Mouse (Mus musculus) kidney, embryonic 16.5 days (tissue): Measurements from ENCODE around the gene Gm20683. TPM values are rescaled to one million over a fixed set of nuclear protein-coding genes. Genes with fewer than 3 reads are reported as not detected.

Source experiments
- ATAC-seq: fragments of 200-750 bp; cut with Nextera tagmentation; 2 replicates; pipeline ENCODE4 v1.8.0; 2017; ENCODE audit warnings: moderate TSS enrichment; ENCODE audit not compliant: low FRiP score, low TSS enrichment
- H3K27ac ChIP-seq: fragments of 300-500 bp; sonication (generic); 2 replicates; pipeline ENCODE4 v1.5.1; 2014; ENCODE audit warnings: low read length
- H3K27me3 ChIP-seq: fragments of 300-500 bp; sonication (generic); 2 replicates; pipeline ENCODE4 v1.6.1; 2014; ENCODE audit warnings: low read length, control low read depth, mixed read lengths; ENCODE audit not compliant: insufficient read depth
- H3K36me3 ChIP-seq: fragments of 300-500 bp; sonication (generic); 2 replicates; pipeline ENCODE4 v1.6.1; 2014; ENCODE audit warnings: low read length, control low read depth, mixed read lengths; ENCODE audit not compliant: insufficient read depth
- H3K4me1 ChIP-seq: fragments of 300-500 bp; sonication (generic); 2 replicates; pipeline ENCODE4 v1.6.1; 2014; ENCODE audit warnings: low read length, control low read depth, mixed read lengths; ENCODE audit not compliant: insufficient read depth
- H3K4me2 ChIP-seq: fragments of 300-500 bp; sonication (generic); replicated peaks from 2 replicates; pipeline ENCODE4 v1.6.1; 2014; ENCODE audit warnings: low read depth, low read length
- H3K4me3 ChIP-seq: fragments of 300-500 bp; sonication (generic); 2 replicates; pipeline ENCODE4 v1.5.1; 2014; ENCODE audit warnings: mild to moderate bottlenecking, low read length
- H3K9ac ChIP-seq: fragments of 300-500 bp; sonication (generic); replicated peaks from 2 replicates; pipeline ENCODE4 v1.6.1; 2014; ENCODE audit warnings: low read length
- H3K9me3 ChIP-seq: fragments of 300-500 bp; sonication (generic); 2 replicates; pipeline ENCODE4 v1.6.1; 2016; ENCODE audit warnings: low read length, control low read depth
- WGBS: fragments of 180-500 bp; shearing (Covaris S2); extraction: QIAGEN DNeasy Blood & Tissue Kit; methylation state at CpG from one replicate; pipeline ENCODE4 v1.1.7; 2014; 5-methylcytosine and 5-hydroxymethylcytosine counted together
- polyA plus RNA-seq: library from polyadenylated mRNA; unstranded; fragments of >200 nt; fragmentation: Nextera tagmentation; extraction: Ambion mirVana; gene quantifications from 2 replicates; pipeline ENCODE4 v1.2.1, GENCODE M21; 2015

Gene Gm20683
- polyA plus RNA-seq, 1 experiment from 2014 or later, result 4.3 TPM

DNA sequence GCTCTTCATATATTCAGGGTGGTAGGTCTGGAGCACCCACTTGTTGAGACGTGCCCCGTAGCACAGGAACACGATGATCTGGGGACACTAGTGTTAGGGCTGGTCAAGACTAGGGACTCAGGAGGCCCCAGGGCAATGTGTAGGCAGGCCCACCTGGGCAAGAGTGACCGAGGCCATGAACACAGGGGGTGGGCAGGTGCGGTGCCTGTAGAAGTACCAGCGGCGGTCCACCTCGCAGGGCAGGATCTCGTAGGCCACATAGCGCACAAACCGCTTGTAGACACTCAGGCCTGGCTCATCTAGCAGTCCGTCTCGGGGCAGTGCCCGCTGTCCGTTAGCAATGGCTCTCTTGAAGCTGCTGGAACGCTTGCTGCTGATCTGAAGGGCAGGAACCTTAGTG lies 5.7 kb downstream of the Gm20683 start:
- Histone ChIP-seq H3K9ac (peak overlapping the region; percentile 71), H3K36me3 (peaks cover 38% of the 10 kb centered on the region), H3K4me2 (peak overlapping the region; percentile 79; the same call in 1 of the 2 replicates), H3K4me3 (no peak overlapping the region), H3K4me1 (peaks cover 53% of the 10 kb centered on the region), H3K27ac (peak overlapping the region; percentile 81; the same call in 1 of the 2 replicates), H3K9me3 (no peaks in the 10 kb centered on the region), H3K27me3 (no peaks in the 10 kb centered on the region)
- 91% methylated on average over 16 of the region's 16 CpGs for WGBS
- no peak for ATAC-seq

DNA sequence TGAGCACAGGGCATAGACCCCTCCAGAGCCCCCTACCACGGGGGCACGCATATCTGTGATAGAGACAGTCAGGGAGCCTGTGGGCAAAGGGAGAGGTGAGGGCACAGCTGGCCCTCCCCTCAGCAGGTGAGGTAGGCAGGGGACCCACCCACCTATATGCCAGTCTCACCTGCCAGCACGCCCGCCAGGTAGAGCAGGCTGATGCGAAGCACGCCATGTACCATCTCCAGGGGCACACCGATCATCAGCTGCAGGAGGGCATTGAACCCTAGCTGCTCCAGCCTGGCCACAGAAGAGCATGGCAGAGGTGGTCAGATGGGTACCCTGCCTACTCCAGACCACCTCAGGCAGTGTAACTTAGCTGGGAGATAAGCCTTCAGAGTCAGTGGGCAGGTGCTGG lies 6.3 kb downstream of the Gm20683 start:
- no peak overlapping the region for H3K27ac ChIP-seq
- H3K4me1 ChIP-seq, result peaks cover 59% of the 10 kb centered on the region
- H3K4me3 ChIP-seq, result no peak overlapping the region
- 94% methylated on average over 7 of the region's 7 CpGs for WGBS
- 0 out of 2 replicates have a peak overlapping the region, but pooled peaks have one; percentile 11 for H3K4me2 ChIP-seq
- H3K36me3 ChIP-seq, result peaks cover 38% of the 10 kb centered on the region
- no peak for ATAC-seq
- no peaks in the 10 kb centered on the region for H3K27me3 ChIP-seq
- no peaks in the 10 kb centered on the region for H3K9me3 ChIP-seq
- no peak overlapping the region for H3K9ac ChIP-seq

DNA sequence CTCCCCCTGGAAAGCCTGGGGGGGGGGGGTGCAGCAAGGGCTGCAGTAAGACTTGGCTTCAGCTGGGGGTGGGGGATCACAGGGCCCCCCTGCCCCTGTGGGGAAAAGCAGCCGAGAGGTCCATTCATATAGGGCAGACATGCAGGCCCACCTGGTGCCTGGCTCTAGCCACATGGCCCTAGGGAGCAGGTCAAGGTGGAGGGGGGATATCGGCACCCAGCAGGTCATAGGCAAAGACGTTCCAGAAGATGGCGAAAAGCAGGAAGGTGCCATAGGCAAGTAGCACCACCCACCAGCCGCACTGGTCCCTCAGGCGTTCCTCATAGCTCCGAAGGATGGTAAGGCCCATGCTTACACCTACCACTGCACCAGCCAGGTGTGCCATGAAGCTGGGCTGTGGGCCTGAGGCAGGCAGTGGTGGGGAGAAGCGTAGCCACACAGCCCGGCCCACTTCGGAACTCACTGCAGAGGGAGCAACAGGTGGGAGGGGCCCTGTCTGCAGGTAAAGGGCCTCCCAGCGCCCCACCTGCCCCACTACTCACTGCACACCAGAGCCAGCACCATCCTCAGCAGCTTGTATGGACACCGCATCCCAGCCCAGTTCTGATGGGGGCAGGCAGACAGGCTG lies 6.9 kb downstream of the Gm20683 start:
- Histone ChIP-seq H3K36me3 (peaks cover 36% of the 10 kb centered on the region), H3K27me3 (no peaks in the 10 kb centered on the region), H3K27ac (peak overlapping the region; percentile 99), H3K4me3 (peak overlapping the region; percentile 82), H3K9ac (peak overlapping the region; percentile 88), H3K4me2 (peak overlapping the region; percentile 95), H3K4me1 (peaks cover 64% of the 10 kb centered on the region), H3K9me3 (no peaks in the 10 kb centered on the region)
- no peak for ATAC-seq
- WGBS, result 71% methylated on average over 12 of the region's 12 CpGs

DNA sequence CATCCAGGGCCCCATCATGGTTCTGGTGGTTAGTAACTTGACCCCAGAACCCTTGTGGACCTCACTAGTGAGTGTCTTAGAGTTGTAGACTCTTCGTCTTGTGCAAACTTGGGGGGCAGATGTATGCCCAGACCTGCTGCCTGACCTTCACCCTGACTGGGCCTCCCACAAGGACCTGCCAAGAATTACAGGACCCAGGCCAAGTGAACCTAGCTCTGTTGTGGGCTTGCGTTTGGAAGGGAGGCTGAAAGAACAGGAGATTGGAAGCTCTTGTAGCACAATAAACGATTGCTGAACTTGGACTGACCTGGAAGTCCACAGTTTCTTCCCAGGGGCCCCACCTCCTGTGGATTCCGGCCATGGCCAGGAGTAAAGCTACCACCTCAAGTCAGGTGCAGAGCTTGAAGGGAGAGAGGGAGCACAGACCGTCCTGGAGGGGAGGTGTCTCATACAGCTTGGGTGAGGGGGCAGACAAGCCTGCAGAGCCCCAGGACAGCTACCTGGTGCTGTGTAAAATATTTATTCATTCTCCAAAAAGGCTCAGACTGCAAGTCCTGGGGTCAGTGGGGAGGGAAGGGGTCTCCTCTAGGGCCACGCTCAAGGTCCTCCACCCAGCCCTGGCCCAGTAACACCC lies 7.5 kb downstream of the Gm20683 start:
- H3K36me3 ChIP-seq, result peaks cover 30% of the 10 kb centered on the region
- WGBS, result 9% methylated on average over 6 of the region's 6 CpGs

DNA sequence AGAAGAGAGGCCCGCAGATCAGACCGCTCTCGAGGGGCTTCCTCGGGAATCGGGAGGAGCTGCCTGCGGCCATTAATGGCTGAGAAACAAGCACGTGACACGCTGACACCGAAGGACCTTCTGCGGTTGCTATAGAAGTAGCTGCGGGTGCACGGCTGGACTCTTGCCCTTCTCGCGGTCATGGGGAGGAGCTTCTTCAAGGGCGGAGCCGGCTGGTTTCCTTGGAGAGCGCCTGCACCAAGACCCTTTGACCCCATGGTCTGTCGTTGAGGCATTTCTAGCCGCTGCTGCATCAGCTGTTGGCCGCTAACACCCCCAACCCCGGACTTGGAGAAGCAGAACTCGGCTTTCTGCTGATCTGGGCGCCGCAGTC lies 8.3 kb downstream of the Gm20683 start, which contains the start of gene Stub1:
Gene Stub1, minus strand, starts transcription at position 114 of the 373 bp plus-strand sequence.
- H3K4me3 ChIP-seq, result peak within 1 kb of the TSS; percentile 82
- peaks cover 72% of the 10 kb centered on the region for H3K4me1 ChIP-seq
- WGBS, result 0% methylated on average over 24 of the region's 24 CpGs
- no peaks in the 10 kb centered on the region for H3K9me3 ChIP-seq
- peak within 1 kb of the TSS; percentile 88 for H3K9ac ChIP-seq
- peaks cover 24% of the 10 kb centered on the region for H3K36me3 ChIP-seq
- peak; percentile 73 for ATAC-seq
- peak within 1 kb of the TSS; percentile 95 for H3K4me2 ChIP-seq
- H3K27me3 ChIP-seq, result no peaks in the 10 kb centered on the region
- peak within 1 kb of the TSS; percentile 99 for H3K27ac ChIP-seq

More for the DNA sequence above, 7.5 kb downstream of the Gm20683 start:
- Histone ChIP-seq H3K27ac (peak overlapping the region; percentile 99), H3K4me1 (peaks cover 69% of the 10 kb centered on the region), H3K9ac (peak overlapping the region; percentile 88), H3K27me3 (no peaks in the 10 kb centered on the region), H3K9me3 (no peaks in the 10 kb centered on the region), H3K4me3 (peak overlapping the region; percentile 82), H3K4me2 (peak overlapping the region; percentile 95)
- no peak for ATAC-seq

DNA sequence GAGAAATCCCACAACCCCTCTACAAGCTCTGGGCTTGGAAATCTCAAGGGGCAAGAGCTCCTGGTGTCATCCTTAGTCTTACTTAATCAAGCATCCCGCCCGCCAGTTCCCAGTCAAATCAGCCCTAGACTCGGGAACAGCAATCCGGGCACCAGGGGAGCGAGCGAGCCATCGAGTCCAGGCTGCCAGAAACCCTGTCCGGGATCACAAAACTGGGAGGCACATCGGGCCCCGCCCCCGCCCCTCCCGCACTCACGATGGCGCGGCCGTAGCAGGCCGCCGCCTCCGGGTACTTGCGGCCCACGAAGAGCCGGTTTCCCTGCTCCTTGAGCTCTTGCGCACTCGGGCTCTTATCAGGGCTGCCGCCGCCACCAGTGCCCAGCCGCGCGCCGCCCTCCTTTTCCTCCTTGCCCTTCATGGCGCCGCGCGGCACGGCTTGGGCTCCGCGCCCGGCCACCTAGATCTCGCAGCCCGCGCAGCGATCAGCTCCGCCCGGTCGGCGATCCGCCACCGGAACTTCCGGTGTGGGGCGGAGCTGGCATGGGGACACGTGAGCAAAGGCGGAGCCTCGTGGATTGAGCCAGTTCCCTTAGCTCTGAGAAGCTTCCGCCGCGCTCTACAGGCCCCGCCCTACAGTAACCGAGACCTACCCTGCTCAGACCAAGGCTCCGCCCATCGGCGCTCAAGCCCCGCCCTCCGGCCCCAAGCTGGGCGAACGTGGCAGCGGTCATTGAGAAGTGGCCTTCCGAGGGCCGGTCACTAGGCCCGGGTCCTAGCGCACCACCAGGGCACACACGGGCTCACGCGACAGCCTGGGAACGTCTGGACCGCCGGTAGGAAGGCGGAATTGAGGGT lies 8.9 kb downstream of the Gm20683 start:
- no peaks in the 10 kb centered on the region for H3K9me3 ChIP-seq
- H3K4me2 ChIP-seq, result peak overlapping the region; percentile 95
- peaks cover 73% of the 10 kb centered on the region for H3K4me1 ChIP-seq
- H3K4me3 ChIP-seq, result peak overlapping the region; percentile 82
- ATAC-seq, result peak; percentile 91
- peak overlapping the region; percentile 99 for H3K27ac ChIP-seq
- peak overlapping the region; percentile 88 for H3K9ac ChIP-seq
- H3K36me3 ChIP-seq, result peaks cover 18% of the 10 kb centered on the region
- under 1% methylated on average over 69 of the region's 77 CpGs for WGBS
- no peaks in the 10 kb centered on the region for H3K27me3 ChIP-seq

DNA sequence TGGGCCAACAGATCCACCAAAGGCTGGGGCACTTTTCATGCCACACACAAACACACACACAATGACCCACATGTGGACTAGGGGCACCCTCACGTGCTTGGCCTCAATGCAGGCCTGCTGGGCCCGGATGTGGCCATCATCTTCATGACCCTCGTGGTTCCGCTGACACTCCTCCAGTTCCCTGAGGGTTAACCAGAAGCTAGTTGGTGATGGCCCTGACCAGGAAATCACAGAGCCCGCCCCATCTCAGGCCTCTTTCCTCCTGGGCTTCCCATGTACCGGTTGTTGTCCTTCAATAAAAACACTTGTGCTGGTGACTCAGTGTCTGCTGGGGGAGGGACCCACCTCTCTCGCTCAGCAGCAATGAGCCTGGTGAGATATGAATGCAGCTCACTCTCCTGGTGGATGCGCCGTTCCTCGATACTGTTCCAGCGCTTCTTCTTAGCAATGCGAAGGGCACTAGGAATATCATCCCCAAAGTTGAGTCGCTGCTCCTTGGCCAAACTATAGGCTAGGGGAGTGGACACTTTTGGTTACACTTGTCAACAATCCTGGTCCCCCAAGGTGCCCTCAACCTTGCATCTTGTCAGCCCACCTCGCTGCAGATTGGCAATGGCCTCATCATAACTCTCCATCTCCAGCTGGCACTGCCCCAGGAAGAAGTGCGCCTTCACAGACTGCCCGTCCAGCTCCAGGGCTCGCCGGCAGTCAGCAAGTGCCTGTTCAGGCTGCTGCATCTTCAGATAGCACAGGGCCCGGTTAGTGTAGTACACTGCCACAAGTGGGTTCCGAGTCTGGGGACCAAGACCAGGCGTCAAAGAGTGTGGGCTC lies 9.9 kb downstream of the Gm20683 start:
- no peaks in the 10 kb centered on the region for H3K9me3 ChIP-seq
- H3K4me2 ChIP-seq, result peak overlapping the region; percentile 95
- peaks cover 25% of the 10 kb centered on the region for H3K36me3 ChIP-seq
- ATAC-seq, result no peak
- H3K9ac ChIP-seq, result peak overlapping the region; percentile 88
- peak overlapping the region; percentile 82 for H3K4me3 ChIP-seq
- peaks cover 63% of the 10 kb centered on the region for H3K4me1 ChIP-seq
- H3K27ac ChIP-seq, result peak overlapping the region; percentile 90
- H3K27me3 ChIP-seq, result no peaks in the 10 kb centered on the region
- WGBS, result 48% methylated on average over 21 of the region's 21 CpGs

DNA sequence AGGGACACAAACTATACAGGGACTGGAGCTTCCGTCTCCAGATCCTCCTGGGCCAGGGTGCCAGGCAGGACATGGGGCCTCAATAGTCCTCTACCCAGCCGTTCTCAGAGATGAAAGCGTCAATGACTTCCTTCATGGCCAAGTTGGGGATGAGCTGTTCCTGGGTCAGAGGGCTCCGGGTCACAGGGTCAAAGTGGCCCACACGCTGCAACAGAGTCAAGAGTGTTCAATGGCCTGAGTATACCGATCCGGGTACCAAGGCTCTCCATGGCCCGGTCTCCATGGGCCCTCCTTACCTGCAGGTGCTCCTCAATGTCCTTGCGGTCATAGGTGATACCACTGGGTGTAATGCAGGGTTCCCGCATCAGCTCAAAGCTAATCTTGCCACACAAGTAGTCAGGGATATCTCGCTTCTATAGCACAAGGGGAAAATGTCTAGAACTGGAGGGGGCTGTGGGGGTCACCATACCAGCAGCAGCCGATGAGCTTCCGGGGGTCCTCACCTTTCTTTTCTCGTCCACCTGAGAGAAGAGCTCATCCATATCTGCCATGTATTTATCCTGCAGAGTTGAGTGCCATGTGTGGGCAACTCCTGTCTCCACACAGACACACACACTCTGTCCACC lies 10.6 kb downstream of the Gm20683 start:
- Histone ChIP-seq H3K4me3 (peak overlapping the region; percentile 82), H3K9me3 (no peaks in the 10 kb centered on the region), H3K27me3 (no peaks in the 10 kb centered on the region), H3K4me2 (peak overlapping the region; percentile 95), H3K27ac (no peak overlapping the region), H3K36me3 (peaks cover 30% of the 10 kb centered on the region), H3K9ac (no peak overlapping the region), H3K4me1 (peaks cover 55% of the 10 kb centered on the region)
- ATAC-seq, result no peak
- 85% methylated on average over 14 of the region's 14 CpGs for WGBS
